Mouse (Mus musculus) layer of hippocampus, postnatal 25 days (tissue): ENCODE data around the gene Tmem176b. TPM values are rescaled to one million over a fixed set of nuclear protein-coding genes. Genes with fewer than 3 reads are reported as not detected.

Experiments used
- DNase-seq, 2 experiments: peaks; one replicate each; pipeline ENCODE4 v3.0.0; 2022; ENCODE audit warnings: mixed read lengths in 2 of 2, low spot score in 1 of 2; ENCODE audit errors: extremely low spot score in 1 of 2
- total RNA-seq, 2 experiments: library from RNA; stranded (reverse); gene quantifications; 2 replicates each; pipeline ENCODE4 v1.2.3; 2021

The Tmem176b gene
- total RNA-seq, 2 experiments from 2014 or later, result 54.9 to 64.9 TPM

DNA sequence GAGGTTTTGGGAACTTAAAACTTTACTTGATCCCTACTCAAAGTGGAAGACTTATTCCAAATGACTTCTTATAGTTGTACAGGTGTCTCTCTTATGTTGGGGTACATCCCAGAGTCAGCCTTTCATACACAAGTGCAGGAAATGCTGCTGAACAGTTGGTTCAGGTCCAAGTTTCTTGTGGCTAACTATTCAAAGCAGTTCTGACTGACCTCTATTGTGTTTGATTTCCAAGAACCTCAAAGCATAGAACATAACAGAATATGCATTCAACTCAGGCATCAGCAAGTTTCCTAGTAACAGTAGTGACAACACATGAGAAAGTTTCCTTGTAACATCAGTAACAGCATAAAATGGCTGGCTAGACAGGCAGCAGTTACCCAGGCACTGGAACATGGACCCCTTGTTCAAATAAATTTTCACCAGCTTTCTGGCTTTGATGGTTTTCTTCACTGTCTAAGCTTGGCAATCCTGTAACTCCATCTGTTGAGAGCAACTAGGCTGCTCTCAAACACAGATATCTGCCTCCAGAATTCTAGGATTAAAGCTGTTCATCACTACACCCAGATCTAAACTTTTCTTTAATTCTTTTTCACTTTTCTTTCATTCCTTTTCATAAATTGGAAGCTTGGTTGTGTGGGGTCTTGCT lies 37.8 kb downstream of the Tmem176b start:
- DNase-seq, result no peak

GRCm38 (mm10) chr6:48801897-48802296 lies 39.4 kb downstream of the Tmem176b start:
- no peak for DNase-seq

DNA sequence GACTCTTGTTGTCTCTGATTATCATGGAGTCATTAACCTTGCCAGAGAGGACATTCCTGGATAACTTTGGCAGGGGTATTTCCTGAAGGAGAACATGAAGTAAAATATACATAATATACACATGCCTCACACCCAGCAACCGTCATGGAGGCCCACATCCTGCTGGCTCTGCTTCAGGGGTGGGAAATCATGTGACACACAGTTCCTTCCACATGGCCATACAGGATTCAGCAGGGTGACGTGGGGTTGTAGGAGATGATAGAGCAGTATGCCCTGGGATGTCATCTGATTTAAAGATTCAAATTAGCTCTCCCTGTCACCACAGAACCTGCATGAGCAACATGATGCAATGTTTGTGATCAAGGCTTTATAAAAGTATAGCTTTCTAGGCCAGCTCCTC lies 53.4 kb downstream of the Tmem176b start:
- DNase-seq, result no peak

DNA sequence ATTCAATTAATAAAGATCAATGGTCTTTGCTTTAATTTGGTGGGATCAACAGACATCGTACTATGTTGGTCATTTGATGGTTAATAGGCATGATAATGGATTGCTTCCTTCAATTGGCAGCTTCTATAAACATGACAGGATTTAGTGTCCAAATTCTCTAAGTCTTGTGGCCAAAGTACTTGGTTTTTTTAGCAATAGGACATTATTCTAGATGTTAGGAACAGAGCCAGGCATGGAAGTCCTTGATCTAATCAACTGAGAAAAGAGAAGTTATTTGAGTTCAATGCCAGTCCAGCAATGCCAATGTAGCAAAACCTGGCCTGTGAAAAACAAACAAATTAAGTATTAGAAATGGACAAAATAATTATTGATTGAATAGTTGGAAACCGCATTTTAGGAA lies 55.7 kb downstream of the Tmem176b start:
- no peak for DNase-seq

DNA sequence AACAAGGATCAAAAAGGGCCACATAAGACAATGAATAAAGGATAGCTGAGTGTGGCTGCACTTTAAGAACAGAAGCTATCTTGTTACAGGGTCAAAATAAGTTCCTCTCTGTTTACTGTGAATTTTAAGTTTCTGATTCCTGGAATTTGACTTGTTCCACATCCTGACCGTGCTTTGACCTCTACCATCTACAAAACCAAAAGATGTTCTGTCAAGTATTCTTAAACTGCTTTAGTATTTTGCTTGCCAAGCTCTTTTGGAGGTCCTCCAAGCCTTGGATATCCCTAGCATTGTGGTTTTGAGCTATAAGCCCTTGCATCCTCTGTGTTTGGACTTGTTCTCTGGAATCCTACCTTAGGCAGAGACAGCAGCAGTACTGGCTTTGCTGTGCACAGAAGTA lies 56.1 kb downstream of the Tmem176b start:
- no peak for DNase-seq

DNA sequence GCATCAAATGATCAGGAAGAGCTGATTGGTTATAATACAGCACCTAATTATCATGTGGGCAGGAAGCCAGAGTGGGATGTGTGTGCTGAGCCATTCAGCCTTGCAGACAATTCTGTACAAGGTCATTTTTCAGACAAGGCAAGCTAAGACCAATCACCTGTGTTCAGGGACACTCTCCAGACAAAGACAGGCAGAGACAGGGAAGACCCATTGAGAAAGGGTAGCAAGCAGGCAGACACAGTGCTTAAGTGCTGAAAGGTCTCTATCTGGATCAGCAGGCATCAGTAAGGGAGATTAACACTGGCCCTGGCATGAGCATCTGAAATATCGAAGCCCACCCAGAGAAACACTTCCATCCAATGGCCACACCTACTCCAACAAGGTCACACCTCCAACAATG lies 56.9 kb downstream of the Tmem176b start:
- DNase-seq, result no peak

Other genes starting within 250 kb of the Tmem176b start
- gene Repin1, start 247.6 kb downstream of the Tmem176b start, total RNA-seq, result 10 to 100 TPM; 40.4 to 46.9 TPM
- not detected for gene Gm44965, start 247.6 kb downstream of the Tmem176b start, total RNA-seq
- gene Zfp775, start 239.4 kb downstream of the Tmem176b start, total RNA-seq, result 1 to 10 TPM; 7.4 to 7.6 TPM
- gene AI854703, start 214.7 kb downstream of the Tmem176b start, total RNA-seq, result 10 to 100 TPM; 12.7 to 14.4 TPM
- gene Gimap8, start 194.3 kb downstream of the Tmem176b start, total RNA-seq, result under 1 TPM; 0.64 to 0.66 TPM
- under 1 TPM in 1 of 2 experiments, not detected in 1; 0.64 TPM for gene Gimap9, start 165.4 kb downstream of the Tmem176b start, total RNA-seq
- not detected for gene Gimap4, start 156.9 kb downstream of the Tmem176b start, total RNA-seq
- gene Gimap6, start 133.3 kb downstream of the Tmem176b start, total RNA-seq, result 1 to 10 TPM; 4.9 to 5.2 TPM
- 1 to 10 TPM in 1 of 2 experiments, not detected in 1; 1.1 TPM for gene Gm28053, start 122.9 kb downstream of the Tmem176b start, total RNA-seq
- gene Gimap7, start 122.9 kb downstream of the Tmem176b start, total RNA-seq, result not detected
- 1 to 10 TPM; 2.0 to 2.6 TPM for gene Gimap1, start 102.4 kb downstream of the Tmem176b start, total RNA-seq
- 1 to 10 TPM in 1 of 2 experiments, under 1 TPM in 1; 0.71 to 1.0 TPM for gene Gimap5, start 95.3 kb downstream of the Tmem176b start, total RNA-seq
- not detected for gene Gimap3, start 70.6 kb downstream of the Tmem176b start, total RNA-seq
- 10 to 100 TPM; 22.8 to 26.9 TPM for gene Tmem176a, start 577 bp downstream of the Tmem176b start, total RNA-seq
- gene Aoc1, start 31.4 kb upstream of the Tmem176b start, total RNA-seq, result not detected
- not detected for gene 1600015I10Rik, start 88.4 kb upstream of the Tmem176b start, total RNA-seq
- not detected for gene Doxl2, start 133.5 kb upstream of the Tmem176b start, total RNA-seq
- not detected for gene Svs1, start 145.4 kb upstream of the Tmem176b start, total RNA-seq
- 1 to 10 TPM; 2.1 to 2.2 TPM for gene Gpnmb, start 195.1 kb upstream of the Tmem176b start, total RNA-seq
- 10 to 100 TPM; 22.8 to 28.3 TPM for gene Malsu1, start 232.3 kb upstream of the Tmem176b start, total RNA-seq